Mouse (Mus musculus) liver, embryonic 15.5 days (tissue): ENCODE data around the gene Cped1. TPM values are rescaled to one million over a fixed set of nuclear protein-coding genes. Genes with fewer than 3 reads are reported as not detected.

Source experiments
- ATAC-seq: fragments of 200-750 bp; cut with Nextera tagmentation; 2 replicates; pipeline ENCODE4 v1.8.0; 2017; ENCODE audit warnings: moderate number of reproducible peaks, mild to moderate bottlenecking, moderate library complexity; ENCODE audit not compliant: insufficient read depth
- H3K27ac ChIP-seq: fragments of 300-500 bp; sonication (generic); replicated peaks from 2 replicates; pipeline ENCODE4 v1.5.1; 2015; ENCODE audit warnings: mild to moderate bottlenecking, inconsistent platforms
- H3K27me3 ChIP-seq: fragments of 300-500 bp; sonication (generic); 2 replicates; pipeline ENCODE4 v1.6.1; 2015; ENCODE audit warnings: mild to moderate bottlenecking, inconsistent platforms
- H3K36me3 ChIP-seq: fragments of 300-500 bp; sonication (generic); replicated peaks from 2 replicates; pipeline ENCODE4 v1.6.1; 2015; ENCODE audit warnings: moderate library complexity, mild to moderate bottlenecking, inconsistent platforms
- H3K4me1 ChIP-seq: fragments of 300-500 bp; sonication (generic); replicated peaks from 2 replicates; pipeline ENCODE4 v1.6.1; 2015; ENCODE audit warnings: inconsistent platforms
- H3K4me2 ChIP-seq: fragments of 300-500 bp; sonication (generic); 2 replicates; pipeline ENCODE4 v1.6.1; 2015; ENCODE audit warnings: moderate library complexity, mild to moderate bottlenecking, inconsistent platforms
- H3K4me3 ChIP-seq: fragments of 300-500 bp; sonication (generic); replicated peaks from 2 replicates; pipeline ENCODE4 v1.5.1; 2015; ENCODE audit warnings: mild to moderate bottlenecking, inconsistent platforms
- H3K9ac ChIP-seq: fragments of 300-500 bp; sonication (generic); 2 replicates; pipeline ENCODE4 v1.6.1; 2015; ENCODE audit warnings: moderate library complexity, mild to moderate bottlenecking, inconsistent platforms
- H3K9me3 ChIP-seq: fragments of 300-500 bp; sonication (generic); replicated peaks from 2 replicates; pipeline ENCODE4 v1.6.1; 2016; ENCODE audit warnings: inconsistent platforms
- WGBS: fragments of 180-500 bp; shearing (Covaris S2); methylation state at CpG from one replicate; pipeline ENCODE4 v1.1.7; 2015; ENCODE audit warnings: mixed read lengths; ENCODE audit not compliant: insufficient replicate concordance; 5-methylcytosine and 5-hydroxymethylcytosine counted together
- polyA plus RNA-seq: library from polyadenylated mRNA; unstranded; fragments of >200 nt; fragmentation: Nextera tagmentation; extraction: Ambion mirVana; gene quantifications from 2 replicates; pipeline ENCODE4 v1.2.1, GENCODE M21; 2015

The Cped1 gene
- polyA plus RNA-seq, 1 experiment from 2014 or later, result 3.7 TPM

- H3K27me3 ChIP-seq, result no peaks in the 10 kb centered on the region
- no peak for ATAC-seq
- no peak overlapping the region for H3K9ac ChIP-seq
- WGBS, result 64% methylated on average over 2 of the region's 2 CpGs
- H3K4me3 ChIP-seq, result no peak overlapping the region
- no peaks in the 10 kb centered on the region for H3K9me3 ChIP-seq
- H3K36me3 ChIP-seq, result no peaks in the 10 kb centered on the region
- no peak overlapping the region for H3K4me2 ChIP-seq
- H3K27ac ChIP-seq, result no peak overlapping the region
- H3K4me1 ChIP-seq, result no peaks in the 10 kb centered on the region
Observed at GRCm38 (mm10) chr6:22047101-22047500, 61.4 kb downstream of the Cped1 start.

GRCm38 (mm10) chr6:22049093-22049492, 63.4 kb downstream of the Cped1 start:
- no peaks in the 10 kb centered on the region for H3K4me1 ChIP-seq
- no peaks in the 10 kb centered on the region for H3K36me3 ChIP-seq
- H3K4me2 ChIP-seq, result no peak overlapping the region
- no peak for ATAC-seq
- no peaks in the 10 kb centered on the region for H3K9me3 ChIP-seq
- H3K27ac ChIP-seq, result no peak overlapping the region
- H3K4me3 ChIP-seq, result no peak overlapping the region
- 68% methylated on average over 5 of the region's 5 CpGs for WGBS
- H3K9ac ChIP-seq, result no peak overlapping the region
- H3K27me3 ChIP-seq, result no peaks in the 10 kb centered on the region

- H3K27ac ChIP-seq, result no peak overlapping the region
- H3K4me3 ChIP-seq, result no peak overlapping the region
- no peaks in the 10 kb centered on the region for H3K4me1 ChIP-seq
- H3K4me2 ChIP-seq, result no peak overlapping the region
- H3K9ac ChIP-seq, result no peak overlapping the region
- no peak for ATAC-seq
- no peaks in the 10 kb centered on the region for H3K36me3 ChIP-seq
- no peaks in the 10 kb centered on the region for H3K27me3 ChIP-seq
- 35% methylated on average over 3 of the region's 3 CpGs for WGBS
- H3K9me3 ChIP-seq, result no peaks in the 10 kb centered on the region
Observed at GRCm38 (mm10) chr6:22051526-22051925, 65.8 kb downstream of the Cped1 start.

- ATAC-seq, result no peak
- H3K27me3 ChIP-seq, result no peaks in the 10 kb centered on the region
- no peak overlapping the region for H3K27ac ChIP-seq
- no peak overlapping the region for H3K4me3 ChIP-seq
- no peaks in the 10 kb centered on the region for H3K36me3 ChIP-seq
- H3K4me2 ChIP-seq, result no peak overlapping the region
- H3K9me3 ChIP-seq, result no peaks in the 10 kb centered on the region
- H3K4me1 ChIP-seq, result no peaks in the 10 kb centered on the region
- H3K9ac ChIP-seq, result no peak overlapping the region
- 68% methylated on average over 3 of the region's 3 CpGs for WGBS
Observed at GRCm38 (mm10) chr6:22053014-22053413, 67.3 kb downstream of the Cped1 start.

GRCm38 (mm10) chr6:22064341-22064740, 78.6 kb downstream of the Cped1 start:
- H3K4me3 ChIP-seq, result no peak overlapping the region
- no peak overlapping the region for H3K9ac ChIP-seq
- H3K4me2 ChIP-seq, result no peak overlapping the region
- H3K4me1 ChIP-seq, result no peaks in the 10 kb centered on the region
- no peak overlapping the region for H3K27ac ChIP-seq
- H3K27me3 ChIP-seq, result no peaks in the 10 kb centered on the region
- ATAC-seq, result no peak
- 54% methylated on average over 4 of the region's 4 CpGs for WGBS
- H3K36me3 ChIP-seq, result no peaks in the 10 kb centered on the region
- H3K9me3 ChIP-seq, result no peaks in the 10 kb centered on the region

GRCm38 (mm10) chr6:22070603-22071322, 85.0 kb downstream of the Cped1 start:
- H3K27me3 ChIP-seq, result no peaks in the 10 kb centered on the region
- no peak overlapping the region for H3K4me3 ChIP-seq
- no peaks in the 10 kb centered on the region for H3K9me3 ChIP-seq
- WGBS, result 63% methylated on average over 15 of the region's 15 CpGs
- H3K27ac ChIP-seq, result no peak overlapping the region
- H3K9ac ChIP-seq, result no peak overlapping the region
- H3K4me1 ChIP-seq, result no peaks in the 10 kb centered on the region
- no peaks in the 10 kb centered on the region for H3K36me3 ChIP-seq
- H3K4me2 ChIP-seq, result no peak overlapping the region
- no peak for ATAC-seq

GRCm38 (mm10) chr6:22071323-22071840, 85.7 kb downstream of the Cped1 start:
- no peak overlapping the region for H3K9ac ChIP-seq

GRCm38 (mm10) chr6:22072737-22073136, 87.0 kb downstream of the Cped1 start:
- Histone ChIP-seq H3K36me3 (no peaks in the 10 kb centered on the region), H3K4me2 (no peak overlapping the region), H3K9me3 (no peaks in the 10 kb centered on the region), H3K4me3 (no peak overlapping the region), H3K27me3 (no peaks in the 10 kb centered on the region), H3K4me1 (no peaks in the 10 kb centered on the region), H3K27ac (no peak overlapping the region), H3K9ac (no peak overlapping the region)
- no peak for ATAC-seq
- 54% methylated on average over 4 of the region's 4 CpGs for WGBS

More at GRCm38 (mm10) chr6:22071323-22071840, 85.7 kb downstream of the Cped1 start:
- Histone ChIP-seq H3K9me3 (no peaks in the 10 kb centered on the region), H3K4me2 (no peak overlapping the region), H3K4me3 (no peak overlapping the region), H3K36me3 (no peaks in the 10 kb centered on the region), H3K4me1 (no peaks in the 10 kb centered on the region), H3K27ac (no peak overlapping the region), H3K27me3 (no peaks in the 10 kb centered on the region)
- no peak for ATAC-seq
- WGBS, result 30% methylated on average over 4 of the region's 4 CpGs

- Histone ChIP-seq H3K4me3 (no peak overlapping the region), H3K9ac (no peak overlapping the region), H3K36me3 (no peaks in the 10 kb centered on the region), H3K4me2 (no peak overlapping the region), H3K27me3 (no peaks in the 10 kb centered on the region), H3K9me3 (no peaks in the 10 kb centered on the region), H3K27ac (no peak overlapping the region), H3K4me1 (no peaks in the 10 kb centered on the region)
- no peak for ATAC-seq
- WGBS, result 55% methylated on average over 5 of the region's 5 CpGs
Observed at GRCm38 (mm10) chr6:22074232-22075083, 88.7 kb downstream of the Cped1 start.

- Histone ChIP-seq H3K9ac (no peak overlapping the region), H3K9me3 (no peaks in the 10 kb centered on the region), H3K4me3 (no peak overlapping the region), H3K4me2 (no peak overlapping the region), H3K4me1 (no peaks in the 10 kb centered on the region), H3K36me3 (no peaks in the 10 kb centered on the region), H3K27ac (no peak overlapping the region), H3K27me3 (no peaks in the 10 kb centered on the region)
- 62% methylated on average over 7 of the region's 7 CpGs for WGBS
- ATAC-seq, result no peak
Observed at GRCm38 (mm10) chr6:22078686-22079264, 93.1 kb downstream of the Cped1 start.

GRCm38 (mm10) chr6:22086056-22086455, 100.3 kb downstream of the Cped1 start:
- no peak for ATAC-seq
- Histone ChIP-seq H3K9ac (no peak overlapping the region), H3K4me2 (no peak overlapping the region), H3K4me3 (no peak overlapping the region), H3K9me3 (no peaks in the 10 kb centered on the region), H3K4me1 (no peaks in the 10 kb centered on the region), H3K27me3 (no peaks in the 10 kb centered on the region), H3K36me3 (peaks cover 8% of the 10 kb centered on the region; the same call in 1 of the 2 replicates), H3K27ac (no peak overlapping the region)
- WGBS, result 52% methylated on average over 5 of the region's 5 CpGs
